Mouse (Mus musculus): ENCODE measurements around the gene Cd79a. TPM values are rescaled to one million over a fixed set of nuclear protein-coding genes. Genes with fewer than 3 reads are reported as not detected.
A peak's percentile ranks its signal among the peaks of the same experiment; 100 is the strongest.

The Cd79a gene
- under 1 TPM in 1 of 2 experiments, not detected in 1; 0.23 TPM for total RNA-seq (2021)
- long read RNA-seq, experiment 1: 0 reads
- long read RNA-seq, experiment 2, partial matches to known transcripts: 0 of 1 reads
- long read RNA-seq, experiment 2, other reads (novel, unspliced or antisense): 0 of 1 reads

- intact Hi-C loops (cut with DNase I): no loop called here
- no peak for DNase-seq
These were observed at the start of gene Cd79a for GRCm38 (mm10) chr7:24897224-24897623. Gene Cd79a (plus strand): TSS chr7:24897381.

- no peak for DNase-seq
- intact Hi-C loops (cut with DNase I): no loop called here
These were observed 47.0 kb upstream of the Cd79a start for GRCm38 (mm10) chr7:24850162-24850561.

- no peak for DNase-seq
- intact Hi-C loops (cut with DNase I): no loop called here
These were observed 46.3 kb upstream of the Cd79a start for GRCm38 (mm10) chr7:24850899-24851303.

GRCm38 (mm10) chr7:24851596-24852325 is 45.4 kb upstream of the Cd79a start:
- intact Hi-C loops (cut with DNase I): no loop called here
- DNase-seq: no peak

GRCm38 (mm10) chr7:24852557-24853232 is 44.5 kb upstream of the Cd79a start:
- DNase-seq: no peak
- intact Hi-C loops (cut with DNase I): no loop called here

GRCm38 (mm10) chr7:24853233-24853563 is 44.0 kb upstream of the Cd79a start:
- intact Hi-C loops (cut with DNase I): no loop called here
- DNase-seq: no peak

GRCm38 (mm10) chr7:24853695-24854094 is 43.5 kb upstream of the Cd79a start:
- intact Hi-C loops (cut with DNase I): no loop called here
- no peak for DNase-seq

GRCm38 (mm10) chr7:24856460-24857120 is 40.6 kb upstream of the Cd79a start:
- DNase-seq: no peak
- intact Hi-C loops (cut with DNase I): no loop called here

GRCm38 (mm10) chr7:24859234-24859633 is 37.9 kb upstream of the Cd79a start:
- no peak for DNase-seq
- intact Hi-C loops (cut with DNase I): no loop called here

- DNase-seq: no peak
- intact Hi-C loops (cut with DNase I): no loop called here
These were observed 35.3 kb upstream of the Cd79a start, which contains the start of gene Gm9844 for GRCm38 (mm10) chr7:24861913-24862312. Gene Gm9844 (plus strand): TSS chr7:24862213.

- DNase-seq: no peak
- intact Hi-C loops (cut with DNase I): no loop called here
These were observed 34.3 kb upstream of the Cd79a start for GRCm38 (mm10) chr7:24862853-24863252.

GRCm38 (mm10) chr7:24864156-24864555 is 33.0 kb upstream of the Cd79a start:
- no peak for DNase-seq
- intact Hi-C loops (cut with DNase I): no loop called here

GRCm38 (mm10) chr7:24869080-24869479 is 28.1 kb upstream of the Cd79a start:
- DNase-seq: no peak
- intact Hi-C loops (cut with DNase I): no loop called here

GRCm38 (mm10) chr7:24869532-24870165 is 27.5 kb upstream of the Cd79a start, which contains the start of the genes Lypd4 and Dmrtc2:
Gene Lypd4 (minus strand): TSS chr7:24869941.
Gene Dmrtc2 (plus strand): TSS chr7:24870057.
- DNase-seq: no peak
- intact Hi-C loops (cut with DNase I): no loop called here

- intact Hi-C loops (cut with DNase I): no loop called here
- DNase-seq: no peak
These were observed 19.6 kb upstream of the Cd79a start for GRCm38 (mm10) chr7:24877588-24877987.

GRCm38 (mm10) chr7:24879620-24880019 is 17.6 kb upstream of the Cd79a start:
- intact Hi-C loops (cut with DNase I): loop anchor here (10.0 kb wide), 1 partner anchor 375 kb away; the partner anchor contains the start of gene Zfp428
- DNase-seq: no peak

- intact Hi-C loops (cut with DNase I): loop anchor here (10.0 kb wide), 1 partner anchor 378 kb away; the partner anchor contains the start of gene Zfp428
- no peak for DNase-seq
These were observed 14.6 kb upstream of the Cd79a start for GRCm38 (mm10) chr7:24882416-24883199.

GRCm38 (mm10) chr7:24883896-24884692 is 13.1 kb upstream of the Cd79a start, which contains the start of gene Rps19:
Gene Rps19 (plus strand): TSS chr7:24884371.
- peak; percentile 98 to 99 for DNase-seq
- intact Hi-C loops (cut with DNase I): loop anchor here (10.0 kb wide), 1 partner anchor 379 kb away; the partner anchor contains the start of gene Zfp428

Measured in gastrocnemius, postnatal 36 days (tissue).